Mouse (Mus musculus): Measurements from ENCODE around the gene Neurl1a.

Neurl1a gene

DNA sequence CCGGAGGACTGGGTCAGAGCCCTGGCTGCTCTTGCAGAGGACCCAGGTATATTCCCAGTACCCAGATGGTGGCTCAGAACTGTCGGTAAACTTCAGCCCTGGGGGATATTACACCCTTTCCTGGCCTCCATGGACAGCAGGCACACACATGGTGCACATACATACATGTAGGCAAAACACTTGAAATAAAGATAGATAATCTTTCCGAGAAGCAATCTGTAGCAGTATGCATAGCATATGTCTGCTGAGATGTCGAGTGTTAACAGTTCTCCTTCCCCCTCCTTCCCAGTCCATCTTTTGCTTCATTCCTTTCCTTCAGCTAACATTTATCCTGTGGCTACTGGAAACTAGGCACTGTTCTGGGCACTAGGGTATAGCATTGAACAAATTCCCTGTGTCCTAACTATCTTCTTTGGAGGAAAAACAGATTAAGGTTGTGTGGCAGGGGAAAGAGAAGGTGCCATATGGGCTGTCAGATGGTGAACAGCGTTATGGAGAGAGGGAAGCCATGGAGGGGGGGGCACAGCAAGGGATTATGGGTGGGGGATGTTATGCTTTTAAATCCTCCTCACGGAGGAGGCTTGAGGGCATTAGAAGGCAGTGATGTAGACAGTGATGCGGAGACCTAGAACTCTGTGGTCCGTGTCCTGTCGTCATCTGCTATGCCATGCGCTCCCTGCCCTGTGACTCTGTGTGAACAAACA lies 33.1 kb downstream of the Neurl1a start:
- no peak for DNase-seq (ENCODE audit: low read depth, low spot score)

DNA sequence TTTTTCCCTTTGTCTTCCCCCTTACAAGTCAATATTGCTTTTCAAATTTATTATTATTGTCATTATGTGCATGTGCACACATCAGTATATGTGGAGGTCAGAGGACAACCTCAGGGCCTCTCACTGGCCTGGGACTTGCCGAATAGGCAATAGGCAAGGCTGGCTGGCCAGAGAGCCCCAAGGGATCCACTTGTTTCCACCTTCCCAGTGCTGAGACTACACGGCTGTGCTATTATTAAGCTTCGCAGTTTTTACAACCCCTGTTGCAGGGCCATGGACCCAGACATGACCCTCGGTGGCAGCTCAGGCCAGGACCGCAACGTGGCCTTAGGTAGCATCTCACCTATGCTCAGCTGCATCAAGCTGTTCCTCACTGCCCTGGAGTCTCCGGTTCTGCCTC lies 33.8 kb downstream of the Neurl1a start:
- no peak for DNase-seq (ENCODE audit: low read depth, low spot score)

GRCm38 (mm10) chr19:47213470-47213869 lies 34.9 kb downstream of the Neurl1a start:
- peak; percentile 60 for DNase-seq (ENCODE audit: low read depth, low spot score)

DNA sequence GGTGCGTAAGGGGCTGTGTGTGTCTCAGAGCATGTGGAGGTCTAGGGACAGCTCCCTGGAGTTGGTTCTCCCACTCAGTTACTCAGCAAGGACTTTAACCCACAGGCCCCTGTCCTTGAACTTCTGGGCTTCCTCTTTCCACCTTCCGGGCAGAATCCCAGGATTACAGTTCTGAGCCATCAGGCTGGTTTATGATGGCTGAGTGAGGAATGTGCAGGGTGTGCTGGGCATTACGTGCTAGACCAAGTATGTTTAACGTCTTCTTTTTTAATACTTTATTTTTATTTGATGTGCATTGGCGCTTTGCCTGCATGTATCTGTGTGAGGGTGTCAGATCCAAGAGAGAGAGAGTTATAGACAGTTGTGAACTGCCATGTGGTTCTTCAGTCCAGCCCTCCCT lies 38.1 kb downstream of the Neurl1a start:
- DNase-seq (ENCODE audit: low read depth, low spot score), result no peak

GRCm38 (mm10) chr19:47219622-47220021 lies 41.0 kb downstream of the Neurl1a start:
- peak; percentile 63 for DNase-seq (ENCODE audit: low read depth, low spot score)

DNA sequence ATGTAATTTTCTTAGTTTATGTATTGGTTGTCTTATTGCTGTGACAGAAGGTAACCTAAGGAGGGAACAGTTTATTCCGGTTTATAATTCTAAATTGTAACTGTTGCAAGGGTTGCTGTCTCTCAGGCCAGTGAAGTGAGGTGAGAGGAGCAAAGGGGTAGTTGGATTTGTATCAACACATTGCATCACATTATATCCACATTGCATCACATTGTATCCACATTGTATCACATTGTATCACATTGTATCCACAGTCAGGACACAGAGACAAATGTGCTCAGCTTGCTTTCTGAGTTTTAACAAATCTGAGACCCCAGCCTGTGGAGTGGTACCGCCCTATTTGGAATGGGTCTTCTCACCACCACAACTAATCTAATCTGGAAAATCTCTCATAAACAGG lies 41.6 kb downstream of the Neurl1a start:
- no peak for DNase-seq (ENCODE audit: low read depth, low spot score)

DNA sequence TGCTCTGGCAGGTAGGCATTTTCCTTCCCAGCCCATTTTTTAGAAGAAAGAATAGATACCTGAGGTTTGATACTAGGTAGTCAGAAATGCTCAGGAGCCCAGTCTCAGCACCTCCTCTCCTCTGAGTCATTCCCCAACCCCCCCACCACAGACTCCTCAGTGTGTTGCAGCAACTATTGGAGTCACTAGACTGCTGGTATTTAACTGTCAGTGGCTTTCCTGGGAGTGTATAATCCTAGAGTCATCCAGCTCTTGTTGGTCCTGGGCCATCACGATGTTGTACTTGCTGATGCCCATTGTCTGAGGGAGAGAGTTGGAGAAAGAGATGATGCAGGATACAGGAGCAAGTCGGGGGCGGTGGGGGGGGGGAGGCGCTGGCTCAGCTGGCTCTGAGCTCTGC lies 42.4 kb downstream of the Neurl1a start:
- DNase-seq (ENCODE audit: low read depth, low spot score), result no peak

GRCm38 (mm10) chr19:47221500-47222153 lies 43.0 kb downstream of the Neurl1a start:
- DNase-seq (ENCODE audit: low read depth, low spot score), result no peak

DNA sequence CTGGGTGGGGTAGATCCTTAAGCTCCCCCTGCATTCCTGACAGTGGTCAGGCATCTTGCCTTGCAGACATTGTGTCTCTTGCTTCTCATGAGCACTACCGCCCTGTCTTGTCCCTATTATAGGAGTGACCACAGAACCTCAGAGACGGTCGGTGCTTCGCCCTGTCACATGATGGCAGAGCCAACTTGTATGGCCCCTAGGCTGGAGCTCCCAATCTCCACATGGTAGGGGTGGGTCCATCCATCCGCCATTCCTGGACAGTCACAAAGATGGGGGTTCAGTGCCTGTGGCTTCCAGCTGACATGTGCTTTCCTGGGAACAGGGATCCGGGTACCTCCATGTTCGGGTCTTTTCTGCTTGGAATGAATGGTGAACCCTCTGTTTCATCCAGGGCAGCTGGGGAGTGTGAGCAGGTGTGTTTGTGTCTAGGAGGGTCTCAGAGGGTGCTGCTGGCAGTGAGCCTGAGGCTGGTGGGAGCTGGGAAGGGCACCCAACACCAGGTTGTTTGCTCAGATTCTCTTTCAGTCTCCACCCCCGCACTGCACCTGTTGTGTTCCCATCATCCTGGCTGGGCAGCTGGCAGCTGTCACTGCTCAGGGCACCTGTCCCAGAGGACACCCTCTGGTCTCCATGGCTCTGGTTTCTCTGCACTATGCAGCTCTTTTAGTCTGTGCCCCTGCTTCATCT lies 43.7 kb downstream of the Neurl1a start:
- DNase-seq (ENCODE audit: low read depth, low spot score), result no peak

DNA sequence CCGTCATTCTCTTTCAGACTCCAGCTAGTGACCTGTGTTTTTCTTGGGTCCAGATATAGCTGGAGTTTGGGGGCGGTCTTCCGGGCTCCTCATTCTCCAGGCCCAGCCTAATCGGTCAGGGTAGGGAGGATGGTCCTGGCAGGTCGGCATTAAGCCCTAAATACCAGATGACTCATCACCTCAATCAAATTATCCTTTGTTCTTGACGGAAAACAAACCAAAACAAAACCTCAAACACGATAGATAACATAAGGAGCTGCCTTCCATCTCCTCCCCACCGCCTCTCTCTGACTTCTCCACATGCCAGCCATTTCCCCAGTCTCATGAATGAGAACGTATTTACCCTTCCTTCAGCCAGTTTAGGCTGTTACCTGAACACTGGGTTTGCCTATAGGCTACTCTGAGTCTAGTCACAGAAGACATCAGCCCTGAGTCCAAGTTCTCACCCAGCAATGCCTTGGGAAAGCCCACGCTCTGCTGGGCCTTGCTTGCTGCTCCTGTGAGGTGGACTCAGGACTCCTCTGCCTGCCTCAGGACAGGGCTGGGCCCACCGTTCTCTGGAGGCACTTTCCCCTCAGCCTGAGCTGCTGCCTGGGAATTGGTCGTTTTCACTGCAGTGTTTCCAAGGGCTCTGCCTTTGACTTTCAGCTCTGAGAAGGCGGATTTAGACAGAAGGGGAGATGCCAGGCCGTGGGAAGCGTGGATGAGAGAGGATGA lies 44.4 kb downstream of the Neurl1a start:
- no peak for DNase-seq (ENCODE audit: low read depth, low spot score)

GRCm38 (mm10) chr19:47224743-47225142 lies 46.1 kb downstream of the Neurl1a start:
- DNase-seq (ENCODE audit: low read depth, low spot score), result no peak

DNA sequence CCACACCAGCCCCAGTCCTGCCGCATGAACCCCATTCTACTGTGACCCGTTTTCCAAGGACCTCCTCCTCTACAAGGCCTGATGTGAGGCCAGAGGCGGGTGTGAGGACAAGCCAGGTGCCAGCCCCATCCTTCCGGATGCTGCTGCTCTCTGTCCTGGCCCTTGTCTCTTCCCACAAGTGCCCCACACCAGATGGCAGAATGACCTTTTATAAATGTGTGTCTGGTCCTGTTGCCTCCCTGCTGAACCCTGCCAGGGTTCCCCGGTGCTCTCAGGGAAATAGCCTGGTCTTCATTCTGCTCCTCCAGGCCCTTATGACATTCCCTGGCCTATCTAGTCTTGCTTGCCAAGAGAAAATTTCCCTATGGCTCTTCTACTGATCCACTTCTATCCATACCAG lies 47.2 kb downstream of the Neurl1a start:
- DNase-seq (ENCODE audit: low read depth, low spot score), result no peak

- DNase-seq (ENCODE audit: low read depth, low spot score), result peak; percentile 27
Measured at GRCm38 (mm10) chr19:47228725-47229252, 50.2 kb downstream of the Neurl1a start.

- no peak for DNase-seq (ENCODE audit: low read depth, low spot score)
Measured at GRCm38 (mm10) chr19:47229461-47229860, 50.8 kb downstream of the Neurl1a start.

- DNase-seq (ENCODE audit: low read depth, low spot score), result no peak
Measured at GRCm38 (mm10) chr19:47230082-47230481, 51.5 kb downstream of the Neurl1a start.

DNA sequence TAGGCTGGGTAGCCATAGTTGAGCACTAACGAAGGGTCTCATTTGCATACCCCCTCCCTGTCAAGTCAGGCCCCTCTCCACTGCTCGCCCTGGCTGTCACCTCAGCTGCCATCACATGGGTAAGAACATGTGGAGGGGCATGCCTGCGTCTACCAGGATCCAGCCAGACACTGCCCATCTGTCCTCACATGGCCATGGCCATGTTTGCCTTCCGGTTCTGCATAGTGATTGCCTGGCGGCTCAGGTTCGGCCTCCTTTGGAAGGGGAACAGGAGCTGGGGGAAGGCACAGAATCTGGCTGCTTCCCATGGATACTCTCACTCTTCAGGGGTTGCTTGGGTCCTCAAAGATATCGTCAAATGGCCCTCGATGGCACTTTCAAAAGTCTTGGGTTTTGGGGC lies 52.1 kb downstream of the Neurl1a start:
- no peak for DNase-seq (ENCODE audit: low read depth, low spot score)

- DNase-seq (ENCODE audit: low read depth, low spot score), result no peak
Measured at GRCm38 (mm10) chr19:47231389-47231788, 52.8 kb downstream of the Neurl1a start.

GRCm38 (mm10) chr19:47232077-47232865 lies 53.7 kb downstream of the Neurl1a start:
- no peak for DNase-seq (ENCODE audit: low read depth, low spot score)

DNA sequence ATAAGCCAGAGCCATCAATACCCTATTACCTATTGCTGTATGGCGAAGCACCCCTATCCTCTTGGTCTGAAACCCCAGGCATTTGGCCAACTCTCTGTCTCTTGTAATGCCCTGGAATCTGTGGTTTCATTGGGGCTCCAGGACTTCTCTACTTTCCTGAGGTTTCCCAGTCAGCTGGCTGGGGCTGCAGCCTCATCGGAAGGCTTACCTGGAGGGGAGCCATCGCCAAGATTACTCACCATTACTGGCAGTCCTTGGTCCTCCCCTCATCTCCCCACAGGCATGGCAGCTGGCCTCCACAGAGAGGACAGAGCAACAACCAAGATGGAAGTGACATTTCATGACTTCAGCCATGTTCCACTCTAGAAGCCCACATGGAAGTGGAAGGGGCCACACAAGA lies 54.5 kb downstream of the Neurl1a start:
- no peak for DNase-seq (ENCODE audit: low read depth, low spot score)

DNA sequence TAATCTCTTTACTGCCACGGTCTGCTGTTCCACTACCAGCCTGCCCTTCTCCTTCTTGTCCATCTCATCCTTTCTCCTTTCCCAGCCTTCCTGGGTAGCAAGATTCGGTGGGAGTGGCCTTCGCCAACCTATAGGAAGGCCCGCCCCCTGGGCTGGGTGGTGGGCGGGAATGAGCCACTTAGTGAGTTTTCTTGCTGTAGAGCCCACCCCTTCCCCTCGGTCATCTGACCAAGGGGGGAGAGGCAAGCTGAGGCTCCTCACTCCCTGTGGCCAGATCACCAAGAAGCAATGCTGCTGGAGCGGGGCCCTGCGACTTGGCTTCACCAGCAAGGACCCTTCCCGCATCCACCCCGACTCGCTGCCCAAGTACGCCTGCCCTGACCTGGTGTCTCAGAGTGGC lies 61.5 kb downstream of the Neurl1a start:
- peak; percentile 70 for DNase-seq (ENCODE audit: low read depth, low spot score)

GRCm38 (mm10) chr19:47240957-47241356 lies 62.3 kb downstream of the Neurl1a start:
- DNase-seq (ENCODE audit: low read depth, low spot score), result peak; percentile 41

All from ES-CJ7 (cell line).